Mouse (Mus musculus) lung, embryonic 15.5 days (tissue): ENCODE data around the gene Serpina9. TPM values are rescaled to one million over a fixed set of nuclear protein-coding genes. Genes with fewer than 3 reads are reported as not detected.
A peak's percentile ranks its signal among the peaks of the same experiment; 100 is the strongest.

Experiments
- ATAC-seq: fragments of 200-750 bp; cut with Nextera tagmentation; 2 replicates; pipeline ENCODE4 v1.8.0; 2017; ENCODE audit warnings: moderate number of reproducible peaks, borderline replicate concordance; ENCODE audit not compliant: low FRiP score, low TSS enrichment; ENCODE audit errors: extremely low read depth
- H3K27ac ChIP-seq: fragments of 300-500 bp; sonication (generic); 2 replicates; pipeline ENCODE4 v1.5.1; 2015; ENCODE audit warnings: moderate library complexity, mild to moderate bottlenecking, inconsistent platforms
- H3K27me3 ChIP-seq: fragments of 300-500 bp; sonication (generic); 2 replicates; pipeline ENCODE4 v1.6.1; 2015; ENCODE audit warnings: inconsistent platforms
- H3K36me3 ChIP-seq: fragments of 300-500 bp; sonication (generic); 2 replicates; pipeline ENCODE4 v1.6.1; 2015; ENCODE audit warnings: inconsistent platforms
- H3K4me1 ChIP-seq: fragments of 300-500 bp; sonication (generic); 2 replicates; pipeline ENCODE4 v1.6.1; 2015; ENCODE audit warnings: inconsistent platforms
- H3K4me2 ChIP-seq: fragments of 300-500 bp; sonication (generic); 2 replicates; pipeline ENCODE4 v1.6.1; 2015; ENCODE audit warnings: inconsistent platforms, mild to moderate bottlenecking, moderate library complexity
- H3K4me3 ChIP-seq: fragments of 300-500 bp; sonication (generic); 2 replicates; pipeline ENCODE4 v1.5.1; 2015; ENCODE audit warnings: mild to moderate bottlenecking, inconsistent platforms
- H3K9ac ChIP-seq: fragments of 300-500 bp; sonication (generic); 2 replicates; pipeline ENCODE4 v1.6.1; 2015; ENCODE audit warnings: inconsistent platforms
- H3K9me3 ChIP-seq: fragments of 300-500 bp; sonication (generic); 2 replicates; pipeline ENCODE4 v1.6.1; 2016; ENCODE audit warnings: inconsistent platforms
- WGBS: fragments of 180-500 bp; shearing (Covaris S2); methylation state at CpG from one replicate; pipeline ENCODE4 v1.1.7; 2015; 5-methylcytosine and 5-hydroxymethylcytosine counted together
- polyA plus RNA-seq: library from polyadenylated mRNA; unstranded; fragments of >200 nt; fragmentation: Nextera tagmentation; extraction: Ambion mirVana; gene quantifications from 2 replicates; pipeline ENCODE4 v1.2.1, GENCODE M21; 2015

Serpina9 gene
- polyA plus RNA-seq: 0.24 and 0.32 TPM in 2 replicates

GRCm38 (mm10) chr12:104013620-104014019 is at the start of gene Serpina9:
Serpina9 (minus strand) TSS chr12:104013755.
- no peak within 1 kb of the TSS for H3K27ac ChIP-seq
- H3K9ac ChIP-seq: no peak within 1 kb of the TSS
- ATAC-seq: no peak
- H3K4me2 ChIP-seq: no peak within 1 kb of the TSS
- 70% methylated on average over 6 of the region's 6 CpGs for WGBS
- H3K4me3 ChIP-seq: no peak within 1 kb of the TSS
- no peaks in the 10 kb centered on the region for H3K4me1 ChIP-seq
- no peaks in the 10 kb centered on the region for H3K9me3 ChIP-seq
- H3K36me3 ChIP-seq: no peaks in the 10 kb centered on the region
- no peaks in the 10 kb centered on the region for H3K27me3 ChIP-seq

- Histone ChIP-seq H3K9me3 (no peaks in the 10 kb centered on the region), H3K9ac (no peak overlapping the region), H3K27ac (no peak overlapping the region), H3K4me1 (no peaks in the 10 kb centered on the region), H3K4me2 (no peak overlapping the region), H3K27me3 (no peaks in the 10 kb centered on the region), H3K4me3 (no peak overlapping the region), H3K36me3 (no peaks in the 10 kb centered on the region)
- 53% methylated on average over 2 of the region's 2 CpGs for WGBS
- ATAC-seq: no peak
Measured at GRCm38 (mm10) chr12:104061862-104062261, 48.3 kb upstream of the Serpina9 start.

- H3K27me3 ChIP-seq: no peaks in the 10 kb centered on the region
- WGBS: 75% methylated on average over 6 of the region's 6 CpGs
- H3K4me2 ChIP-seq: no peak overlapping the region
- H3K9ac ChIP-seq: no peak overlapping the region
- H3K36me3 ChIP-seq: no peaks in the 10 kb centered on the region
- no peaks in the 10 kb centered on the region for H3K9me3 ChIP-seq
- no peaks in the 10 kb centered on the region for H3K4me1 ChIP-seq
- ATAC-seq: no peak
- H3K4me3 ChIP-seq: no peak overlapping the region
- no peak overlapping the region for H3K27ac ChIP-seq
Measured at GRCm38 (mm10) chr12:104060126-104060525, 46.6 kb upstream of the Serpina9 start.

GRCm38 (mm10) chr12:104057531-104057930 is 44.0 kb upstream of the Serpina9 start:
- H3K27me3 ChIP-seq: no peaks in the 10 kb centered on the region
- no peaks in the 10 kb centered on the region for H3K4me1 ChIP-seq
- no peaks in the 10 kb centered on the region for H3K36me3 ChIP-seq
- H3K9me3 ChIP-seq: no peaks in the 10 kb centered on the region
- ATAC-seq: no peak
- no peak overlapping the region for H3K4me3 ChIP-seq
- no peak overlapping the region for H3K9ac ChIP-seq
- no peak overlapping the region for H3K4me2 ChIP-seq
- 72% methylated on average over 7 of the region's 7 CpGs for WGBS
- no peak overlapping the region for H3K27ac ChIP-seq

- Histone ChIP-seq H3K27me3 (no peaks in the 10 kb centered on the region), H3K4me3 (no peak overlapping the region), H3K27ac (no peak overlapping the region), H3K9me3 (no peaks in the 10 kb centered on the region), H3K9ac (no peak overlapping the region), H3K4me1 (no peaks in the 10 kb centered on the region), H3K36me3 (no peaks in the 10 kb centered on the region), H3K4me2 (no peak overlapping the region)
- WGBS: 23% methylated on average over 4 of the region's 4 CpGs
- no peak for ATAC-seq
Measured at GRCm38 (mm10) chr12:104057050-104057449, 43.5 kb upstream of the Serpina9 start.

GRCm38 (mm10) chr12:104055755-104056154 is 42.2 kb upstream of the Serpina9 start:
- H3K9ac ChIP-seq: no peak overlapping the region
- no peak overlapping the region for H3K27ac ChIP-seq
- H3K4me2 ChIP-seq: no peak overlapping the region
- H3K9me3 ChIP-seq: no peaks in the 10 kb centered on the region
- no peaks in the 10 kb centered on the region for H3K4me1 ChIP-seq
- no peaks in the 10 kb centered on the region for H3K27me3 ChIP-seq
- no peak for ATAC-seq
- WGBS: 70% methylated on average over 8 of the region's 8 CpGs
- no peaks in the 10 kb centered on the region for H3K36me3 ChIP-seq
- H3K4me3 ChIP-seq: no peak overlapping the region

GRCm38 (mm10) chr12:104053995-104054394 is 40.4 kb upstream of the Serpina9 start:
- peak; percentile 84 for ATAC-seq
- H3K9ac ChIP-seq: no peak overlapping the region
- H3K27ac ChIP-seq: no peak overlapping the region
- H3K4me3 ChIP-seq: no peak overlapping the region
- H3K4me1 ChIP-seq: no peaks in the 10 kb centered on the region
- no peaks in the 10 kb centered on the region for H3K36me3 ChIP-seq
- no peaks in the 10 kb centered on the region for H3K27me3 ChIP-seq
- no peak overlapping the region for H3K4me2 ChIP-seq
- no peaks in the 10 kb centered on the region for H3K9me3 ChIP-seq
- WGBS: 55% methylated on average over 1 of the region's 1 CpGs

GRCm38 (mm10) chr12:104045713-104046112 is 32.2 kb upstream of the Serpina9 start:
- 61% methylated on average over 8 of the region's 8 CpGs for WGBS
- Histone ChIP-seq H3K27ac (no peak overlapping the region), H3K9ac (no peak overlapping the region), H3K4me2 (no peak overlapping the region), H3K9me3 (no peaks in the 10 kb centered on the region), H3K4me3 (no peak overlapping the region), H3K4me1 (no peaks in the 10 kb centered on the region), H3K36me3 (no peaks in the 10 kb centered on the region), H3K27me3 (no peaks in the 10 kb centered on the region)
- peak; percentile 41; the same call in 1 of the 2 replicates for ATAC-seq

- no peak for ATAC-seq
Measured at GRCm38 (mm10) chr12:104044343-104044742, 30.8 kb upstream of the Serpina9 start, which contains the start of gene Serpina12. Serpina12 (minus strand) TSS chr12:104044443.

GRCm38 (mm10) chr12:104042753-104043152 is 29.2 kb upstream of the Serpina9 start:
- Histone ChIP-seq H3K4me3 (no peak overlapping the region), H3K27ac (no peak overlapping the region), H3K4me2 (no peak overlapping the region), H3K9me3 (no peaks in the 10 kb centered on the region), H3K36me3 (no peaks in the 10 kb centered on the region), H3K9ac (no peak overlapping the region), H3K4me1 (no peaks in the 10 kb centered on the region), H3K27me3 (no peaks in the 10 kb centered on the region)
- WGBS: 78% methylated on average over 2 of the region's 2 CpGs
- no peak for ATAC-seq

More at GRCm38 (mm10) chr12:104044343-104044742, 30.8 kb upstream of the Serpina9 start, which contains the start of gene Serpina12:
- no peaks in the 10 kb centered on the region for H3K4me1 ChIP-seq
- H3K36me3 ChIP-seq: no peaks in the 10 kb centered on the region
- no peak within 1 kb of the TSS for H3K4me2 ChIP-seq
- no peak within 1 kb of the TSS for H3K27ac ChIP-seq
- no peak within 1 kb of the TSS for H3K9ac ChIP-seq
- 77% methylated on average over 7 of the region's 7 CpGs for WGBS
- H3K4me3 ChIP-seq: no peak within 1 kb of the TSS
- H3K27me3 ChIP-seq: no peaks in the 10 kb centered on the region
- H3K9me3 ChIP-seq: no peaks in the 10 kb centered on the region

- H3K4me2 ChIP-seq: no peak overlapping the region
- H3K36me3 ChIP-seq: no peaks in the 10 kb centered on the region
- no peak overlapping the region for H3K27ac ChIP-seq
- H3K9me3 ChIP-seq: no peaks in the 10 kb centered on the region
- H3K9ac ChIP-seq: no peak overlapping the region
- H3K4me1 ChIP-seq: no peaks in the 10 kb centered on the region
- ATAC-seq: no peak; the same call in none of the 2 replicates
- 54% methylated on average over 6 of the region's 6 CpGs for WGBS
- no peaks in the 10 kb centered on the region for H3K27me3 ChIP-seq
- no peak overlapping the region for H3K4me3 ChIP-seq
Measured at GRCm38 (mm10) chr12:104041401-104041800, 27.8 kb upstream of the Serpina9 start.

- no peak overlapping the region for H3K4me2 ChIP-seq
- H3K27ac ChIP-seq: no peak overlapping the region
- ATAC-seq: no peak
- H3K27me3 ChIP-seq: no peaks in the 10 kb centered on the region
- H3K9me3 ChIP-seq: no peaks in the 10 kb centered on the region
- 82% methylated on average over 7 of the region's 7 CpGs for WGBS
- no peaks in the 10 kb centered on the region for H3K4me1 ChIP-seq
- no peaks in the 10 kb centered on the region for H3K36me3 ChIP-seq
- no peak overlapping the region for H3K9ac ChIP-seq
- no peak overlapping the region for H3K4me3 ChIP-seq
Measured at GRCm38 (mm10) chr12:104038181-104038580, 24.6 kb upstream of the Serpina9 start.

GRCm38 (mm10) chr12:104033752-104034151 is 20.2 kb upstream of the Serpina9 start:
- WGBS: 88% methylated on average over 1 of the region's 1 CpGs
- H3K4me2 ChIP-seq: no peak overlapping the region
- H3K4me3 ChIP-seq: no peak overlapping the region
- no peak for ATAC-seq
- no peaks in the 10 kb centered on the region for H3K9me3 ChIP-seq
- no peaks in the 10 kb centered on the region for H3K27me3 ChIP-seq
- H3K36me3 ChIP-seq: no peaks in the 10 kb centered on the region
- H3K4me1 ChIP-seq: no peaks in the 10 kb centered on the region
- no peak overlapping the region for H3K27ac ChIP-seq
- no peak overlapping the region for H3K9ac ChIP-seq
